Mouse (Mus musculus) MEL-GATA-1-ER (cell line): ENCODE measurements at regions not wholly inside any gene's neighbourhood (a gene's known extent, or its start where the extent isn't known, plus 50 kb on each side); places are given as distances from the start of the nearest gene placed in this dataset.

Source experiments
- DNase-seq: peaks from one replicate; pipeline ENCODE4 v3.0.0-alpha.2; 2012; ENCODE audit warnings: low read depth; ENCODE audit errors: extremely low read depth

- DNase-seq = no peak
Measured at GRCm38 (mm10) chr8:102421828-102422227, 363.6 kb downstream of the Cdh11 start.

- no peak for DNase-seq
Measured at GRCm38 (mm10) chr8:102414931-102415330, 370.5 kb downstream of the Cdh11 start.

GRCm38 (mm10) chr8:102413446-102413845 lies 372.0 kb downstream of the Cdh11 start:
- no peak for DNase-seq

GRCm38 (mm10) chr8:102387591-102387990 lies 397.9 kb downstream of the Cdh11 start:
- no peak for DNase-seq

GRCm38 (mm10) chr8:102345392-102345791 lies 440.1 kb downstream of the Cdh11 start:
- no peak for DNase-seq

- DNase-seq = no peak
Measured at GRCm38 (mm10) chr8:102332511-102332910, 452.9 kb downstream of the Cdh11 start.

GRCm38 (mm10) chr8:102331151-102331550 lies 454.3 kb downstream of the Cdh11 start:
- no peak for DNase-seq

GRCm38 (mm10) chr8:102329955-102330354 lies 455.5 kb downstream of the Cdh11 start:
- no peak for DNase-seq
